Comparison of ENCODE assay signal across 8 mouse cellular contexts in genomic region chr8:47867067-47867466, GRCm38 (mm10). TPM values are rescaled to one million over a fixed set of nuclear protein-coding genes. Genes with fewer than 3 reads are reported as not detected.
DNase-seq lines count a peak whose midpoint lies in the region; ATAC-seq and TF ChIP-seq lines count a peak whose summit lies in the region.

No protein-coding gene starts in this region.

- 27% methylated on average over 8 of the region's 8 CpGs for WGBS in embryonic facial prominence, embryonic 11.5 days
- 24% methylated on average over 8 of the region's 8 CpGs for WGBS in kidney, embryonic 16.5 days
- 24% methylated on average over 8 of the region's 8 CpGs for WGBS in limb, embryonic 14.5 days

- no peaks in the 10 kb centered on the region for H3K27me3 ChIP-seq in embryonic facial prominence, embryonic 11.5 days (ENCODE audit: control insufficient read depth, insufficient read depth, low read length)
- H3K27me3 ChIP-seq in kidney, embryonic 16.5 days (ENCODE audit: insufficient read depth, low read length): no peaks in the 10 kb centered on the region
- H3K27me3 ChIP-seq in limb, embryonic 14.5 days (ENCODE audit: control insufficient read depth, insufficient read depth, low read length): no peaks in the 10 kb centered on the region

- ATAC-seq in embryonic facial prominence, embryonic 11.5 days (replicated peaks; ENCODE audit: insufficient number of reproducible peaks, low FRiP score, low TSS enrichment, low read depth): peak; percentile 46; the same call in 1 of the 2 replicates
- ATAC-seq in kidney, embryonic 16.5 days (ENCODE audit: low FRiP score, low TSS enrichment): peak; percentile 80
- ATAC-seq in limb, embryonic 14.5 days (ENCODE audit: low FRiP score, low read depth): 0 out of 2 replicates have a peak, but pooled peaks have one; percentile 34

- H3K4me1 ChIP-seq in embryonic facial prominence, embryonic 11.5 days (ENCODE audit: control insufficient read depth, insufficient read depth, low read length): no peaks in the 10 kb centered on the region
- H3K4me1 ChIP-seq in kidney, embryonic 16.5 days (ENCODE audit: insufficient read depth, low read length): no peaks in the 10 kb centered on the region
- peaks cover 1% of the 10 kb centered on the region; the same call in 1 of the 2 replicates for H3K4me1 ChIP-seq in limb, embryonic 14.5 days (ENCODE audit: control insufficient read depth, insufficient read depth, low read length)

- H3K9me3 ChIP-seq in embryonic facial prominence, embryonic 11.5 days (replicated peaks; ENCODE audit: control insufficient read depth, low read length): no peaks in the 10 kb centered on the region
- no peaks in the 10 kb centered on the region for H3K9me3 ChIP-seq in kidney, embryonic 16.5 days (ENCODE audit: low read length)
- no peaks in the 10 kb centered on the region for H3K9me3 ChIP-seq in limb, embryonic 14.5 days (ENCODE audit: control insufficient read depth, low read length)

- H3K36me3 ChIP-seq in embryonic facial prominence, embryonic 11.5 days (replicated peaks; ENCODE audit: control insufficient read depth, insufficient read depth, low read depth, low read length): no peaks in the 10 kb centered on the region
- H3K36me3 ChIP-seq in kidney, embryonic 16.5 days (ENCODE audit: insufficient read depth, low read length): peaks cover 64% of the 10 kb centered on the region
- peaks cover 74% of the 10 kb centered on the region for H3K36me3 ChIP-seq in limb, embryonic 14.5 days (ENCODE audit: control insufficient read depth, insufficient read depth, low read length)

- H3K27ac ChIP-seq in embryonic facial prominence, embryonic 11.5 days (replicated peaks; ENCODE audit: low read depth, low read length): no peak overlapping the region
- H3K27ac ChIP-seq in kidney, embryonic 16.5 days (ENCODE audit: low read length): no peak overlapping the region
- no peak overlapping the region for H3K27ac ChIP-seq in limb, embryonic 14.5 days (replicated peaks; ENCODE audit: low read depth, low read length)

- no peak overlapping the region for H3K9ac ChIP-seq in embryonic facial prominence, embryonic 11.5 days (replicated peaks; ENCODE audit: low read length)
- H3K9ac ChIP-seq in kidney, embryonic 16.5 days (replicated peaks; ENCODE audit: low read length): no peak overlapping the region
- no peak overlapping the region for H3K9ac ChIP-seq in limb, embryonic 14.5 days (ENCODE audit: low read depth, low read length, severe bottlenecking)

- DNase-seq in B cell, adult 2 months: peak; percentile 84
- DNase-seq in adrenal gland, postnatal 25 days: peak; percentile 87
- peak; percentile 85 for DNase-seq in embryonic facial prominence, embryonic 11.5 days (ENCODE audit: low spot score)
- DNase-seq in heart, adult 8-10 months (ENCODE audit: low spot score): peak; percentile 82
- peak; percentile 78 for DNase-seq in limb, embryonic 14.5 days (ENCODE audit: low spot score)
- peak; percentile 72 for DNase-seq in naive thymus-derived CD4-positive, alpha-beta T cell, adult 2 months (ENCODE audit: low read depth)
- peak; percentile 59 to 61 for DNase-seq in spleen, postnatal 36 days (ENCODE audit: low spot score in 2 of 2)

- no peak for TF ChIP-seq POLR2A in limb, embryonic 14.5 days (IDR thresholded peaks at IDR 0.05; ENCODE audit: borderline replicate concordance, extremely low read depth, insufficient read depth, insufficient read length)

- no peak overlapping the region for H3K4me2 ChIP-seq in embryonic facial prominence, embryonic 11.5 days (ENCODE audit: low read depth, low read length)
- no peak overlapping the region for H3K4me2 ChIP-seq in kidney, embryonic 16.5 days (replicated peaks; ENCODE audit: low read depth, low read length)
- no peak overlapping the region for H3K4me2 ChIP-seq in limb, embryonic 14.5 days (replicated peaks; ENCODE audit: low read depth, low read length, severe bottlenecking)

- H3K4me3 ChIP-seq in embryonic facial prominence, embryonic 11.5 days (ENCODE audit: low read depth, low read length): no peak overlapping the region
- H3K4me3 ChIP-seq in kidney, embryonic 16.5 days (ENCODE audit: low read length): no peak overlapping the region
- H3K4me3 ChIP-seq in limb, embryonic 14.5 days (replicated peaks; ENCODE audit: low read length): no peak overlapping the region

RNA-seq across cellular contexts. Expression of gene Cldn22, which starts 42.8 kb away (rescaled TPM):
- 1.1 TPM in 1 of 2 replicates, not detected in the other for total RNA-seq in adrenal gland, postnatal 25 days (2021)
- not detected in 2 replicates for polyA plus RNA-seq in embryonic facial prominence, embryonic 11.5 days (2014; fragmentation: Nextera tagmentation; extraction: Ambion mirVana)
- total RNA-seq in heart, adult 8-10 months (2022): not detected
- polyA plus RNA-seq in kidney, embryonic 16.5 days (2015; fragmentation: Nextera tagmentation; extraction: Ambion mirVana): not detected in 2 replicates
- polyA plus RNA-seq in limb, embryonic 14.5 days (2012; rRNA removed): 0.08 TPM in 1 of 2 replicates, not detected in the other
- polyA plus RNA-seq in limb, embryonic 14.5 days (2014; fragmentation: Nextera tagmentation; extraction: Ambion mirVana): not detected in 2 replicates

RNA-seq across cellular contexts. Expression of gene Cldn24, which starts 45.1 kb away (rescaled TPM):
- total RNA-seq in adrenal gland, postnatal 25 days (2021): not detected in 2 replicates
- polyA plus RNA-seq in embryonic facial prominence, embryonic 11.5 days (2014; fragmentation: Nextera tagmentation; extraction: Ambion mirVana): not detected in 2 replicates
- total RNA-seq in heart, adult 8-10 months (2022): not detected
- polyA plus RNA-seq in kidney, embryonic 16.5 days (2015; fragmentation: Nextera tagmentation; extraction: Ambion mirVana): not detected in 2 replicates
- polyA plus RNA-seq in limb, embryonic 14.5 days (2012; rRNA removed): not detected in 2 replicates
- polyA plus RNA-seq in limb, embryonic 14.5 days (2014; fragmentation: Nextera tagmentation; extraction: Ambion mirVana): not detected in 2 replicates
